ENCODE assay signal across 29 mouse cellular contexts in genomic region chr10:110944175-110944574, GRCm38 (mm10).
"Had no signal": no experiment of that assay in that cellular context is flagged by ENCODE, and none has a peak within 500 bp of the region (broad histone marks: within the 10 kb centered on the region; RNA-seq: fewer than 3 reads in every experiment).

No protein-coding gene starts in this region.

- H3K9ac ChIP-seq: limb, embryonic 12.5 days; limb, embryonic 13.5 days; limb, embryonic 15.5 days; liver, embryonic 13.5 days; liver, embryonic 14.5 days; liver, embryonic 15.5 days; lung, embryonic 14.5 days; lung, embryonic 15.5 days; midbrain, embryonic 12.5 days; midbrain, embryonic 13.5 days; midbrain, embryonic 15.5 days had no signal

- DNase-seq: left cerebral cortex, postnatal 4 days; liver; liver, embryonic 13.5 days; lung, adult 18-20 months; lung, adult 2 months; lung, embryonic 14.5 days; lung, postnatal 10 days; lung, postnatal 14 days; lung, postnatal 36 days; lung, postnatal 4 days; midbrain, embryonic 14.5 days had no signal

- ATAC-seq: lung, postnatal 0 days; midbrain, embryonic 13.5 days; midbrain, embryonic 15.5 days; midbrain, embryonic 16.5 days had no signal

- H3K4me1 ChIP-seq: limb, embryonic 10.5 days; limb, embryonic 12.5 days; limb, embryonic 15.5 days; liver, embryonic 13.5 days; liver, embryonic 15.5 days; midbrain, embryonic 10.5 days; midbrain, embryonic 12.5 days; midbrain, embryonic 13.5 days; midbrain, embryonic 15.5 days had no signal

- H3K4me2 ChIP-seq: limb, embryonic 12.5 days; limb, embryonic 13.5 days; limb, embryonic 15.5 days; liver, embryonic 11.5 days; liver, embryonic 13.5 days; liver, embryonic 15.5 days; lung, embryonic 14.5 days; lung, embryonic 15.5 days; midbrain, embryonic 11.5 days; midbrain, embryonic 12.5 days; midbrain, embryonic 13.5 days; midbrain, embryonic 15.5 days had no signal

- H3K9me3 ChIP-seq: limb, embryonic 10.5 days; limb, embryonic 12.5 days; limb, embryonic 13.5 days; limb, embryonic 15.5 days; liver, embryonic 13.5 days; liver, embryonic 15.5 days; lung, embryonic 15.5 days; megakaryocyte, embryonic 14.5 days; midbrain, embryonic 10.5 days; midbrain, embryonic 12.5 days; midbrain, embryonic 13.5 days; midbrain, embryonic 15.5 days had no signal

- H3K27ac ChIP-seq: left cerebral cortex, adult 2 months; limb, embryonic 10.5 days; limb, embryonic 12.5 days; limb, embryonic 13.5 days; limb, embryonic 15.5 days; liver, embryonic 13.5 days; liver, embryonic 14.5 days; liver, embryonic 15.5 days; lung, embryonic 15.5 days; macrophage; midbrain, embryonic 10.5 days; midbrain, embryonic 12.5 days; midbrain, embryonic 13.5 days; midbrain, embryonic 15.5 days had no signal

- H3K27me3 ChIP-seq: limb, embryonic 12.5 days; limb, embryonic 13.5 days; limb, embryonic 15.5 days; liver, embryonic 13.5 days; liver, embryonic 15.5 days; lung, embryonic 15.5 days; megakaryocyte, embryonic 14.5 days; midbrain, embryonic 12.5 days; midbrain, embryonic 13.5 days; midbrain, embryonic 15.5 days had no signal

- H3K4me3 ChIP-seq: left cerebral cortex, adult 2 months; limb, embryonic 10.5 days; limb, embryonic 12.5 days; limb, embryonic 13.5 days; limb, embryonic 15.5 days; liver, embryonic 13.5 days; liver, embryonic 15.5 days; lung, embryonic 15.5 days; megakaryocyte, embryonic 14.5 days; midbrain, embryonic 10.5 days; midbrain, embryonic 12.5 days; midbrain, embryonic 13.5 days; midbrain, embryonic 15.5 days had no signal
